Mouse (Mus musculus) naive thymus-derived CD4-positive, alpha-beta T cell, adult 2 months (primary cell): ENCODE measurements around the gene Nme7.

ENCODE experiments used
- DNase-seq: peaks from one replicate; pipeline ENCODE4 v3.0.0-alpha.2; 2011; ENCODE audit warnings: low read depth

Gene Nme7

DNA sequence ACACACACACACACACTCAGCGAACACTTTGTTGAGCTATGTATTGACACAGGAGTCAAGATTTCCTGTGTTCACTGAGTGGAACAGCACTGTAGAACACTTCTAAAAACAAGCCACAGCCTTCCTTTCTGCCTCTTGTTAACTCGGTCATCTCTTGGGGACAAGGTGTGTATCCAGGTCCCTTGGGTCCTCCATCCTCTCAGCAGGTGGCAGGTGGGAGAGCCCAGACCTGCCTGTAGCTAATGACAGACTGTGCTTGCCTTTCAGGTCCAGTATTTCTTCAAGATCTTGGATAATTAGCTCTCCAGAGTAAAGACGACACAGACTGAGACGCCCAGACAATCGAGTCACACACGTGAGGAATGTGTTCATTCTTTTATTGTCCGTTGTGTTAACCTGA is 132.8 kb downstream of the Nme7 start:
- no peak for DNase-seq

DNA sequence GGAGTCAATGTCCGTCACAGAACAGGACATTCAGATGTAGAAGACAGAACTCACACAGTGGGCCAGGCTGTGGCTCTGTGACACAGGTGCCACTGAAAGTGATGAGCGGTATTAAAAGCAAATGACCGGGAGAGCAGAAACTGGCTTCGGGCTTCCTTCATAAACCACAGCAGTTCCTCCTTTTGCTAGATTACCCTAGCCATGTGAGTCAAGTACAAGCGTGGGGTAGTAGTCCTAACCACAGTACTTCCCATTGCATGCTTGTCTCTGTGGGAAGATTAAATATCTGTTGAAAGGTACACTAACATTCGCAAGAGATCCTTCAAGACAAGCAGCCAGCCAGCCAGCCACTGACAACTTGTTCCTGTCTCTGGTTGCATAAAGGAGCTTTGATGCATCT is 136.3 kb downstream of the Nme7 start:
- no peak for DNase-seq

DNA sequence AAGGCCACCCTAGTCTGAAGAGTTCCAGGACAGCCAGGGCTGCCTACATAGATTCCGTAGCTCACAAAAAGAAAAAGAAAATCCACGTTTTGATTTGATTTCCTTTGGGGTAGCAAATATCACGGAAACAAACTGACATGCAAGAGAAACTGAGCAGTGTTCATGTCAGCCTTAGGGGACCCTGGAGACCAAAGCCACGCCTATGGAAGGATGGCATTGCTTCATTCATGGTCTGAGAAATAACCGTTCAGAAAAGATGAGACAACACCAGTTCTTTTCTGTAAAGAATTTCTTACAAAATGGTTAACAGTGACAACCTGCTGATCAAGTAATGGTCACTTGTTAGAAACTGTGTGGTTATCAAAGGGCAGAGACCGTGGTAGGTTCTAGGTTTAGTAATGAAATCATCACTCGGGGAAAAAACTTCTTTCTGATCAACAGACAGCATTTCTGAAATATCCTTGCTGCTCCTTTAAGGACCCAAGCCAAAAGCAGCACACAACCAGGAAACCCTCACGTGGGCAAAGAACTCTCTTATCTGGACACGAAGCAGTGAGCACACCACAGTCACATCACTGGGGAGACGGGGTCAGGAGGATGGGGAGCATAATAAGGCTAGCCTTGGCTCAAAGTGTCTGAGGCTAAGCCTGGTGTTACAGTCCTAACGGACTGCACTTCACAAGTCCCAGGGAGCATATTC is 136.9 kb downstream of the Nme7 start:
- no peak for DNase-seq

DNA sequence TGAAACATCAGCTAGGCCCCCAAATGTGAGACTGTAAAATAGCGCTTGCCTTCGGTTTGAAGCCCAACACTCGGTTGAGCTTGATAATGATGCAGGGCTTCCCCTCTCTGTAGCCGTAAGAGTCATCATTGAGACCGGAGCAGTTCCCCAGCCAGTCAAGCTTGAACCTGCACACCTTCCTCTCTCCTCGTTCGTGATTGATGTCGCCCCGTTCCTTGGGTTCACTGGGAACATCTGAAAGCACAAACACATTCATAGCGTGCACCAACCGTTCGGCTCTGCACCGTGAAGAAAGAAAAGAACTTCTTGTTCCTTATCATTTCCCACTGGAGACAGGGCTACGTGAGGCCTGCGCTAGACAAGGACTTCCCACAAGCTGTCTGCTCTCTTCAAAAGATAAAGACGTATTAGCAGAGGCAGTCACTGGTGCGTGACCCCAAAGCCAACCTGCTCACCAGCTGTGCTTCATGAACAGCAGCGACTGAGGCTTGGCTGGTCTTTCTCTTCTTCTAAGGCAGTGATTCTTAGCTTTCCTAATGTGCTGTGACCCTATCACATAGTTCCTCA is 137.6 kb downstream of the Nme7 start:
- no peak for DNase-seq

DNA sequence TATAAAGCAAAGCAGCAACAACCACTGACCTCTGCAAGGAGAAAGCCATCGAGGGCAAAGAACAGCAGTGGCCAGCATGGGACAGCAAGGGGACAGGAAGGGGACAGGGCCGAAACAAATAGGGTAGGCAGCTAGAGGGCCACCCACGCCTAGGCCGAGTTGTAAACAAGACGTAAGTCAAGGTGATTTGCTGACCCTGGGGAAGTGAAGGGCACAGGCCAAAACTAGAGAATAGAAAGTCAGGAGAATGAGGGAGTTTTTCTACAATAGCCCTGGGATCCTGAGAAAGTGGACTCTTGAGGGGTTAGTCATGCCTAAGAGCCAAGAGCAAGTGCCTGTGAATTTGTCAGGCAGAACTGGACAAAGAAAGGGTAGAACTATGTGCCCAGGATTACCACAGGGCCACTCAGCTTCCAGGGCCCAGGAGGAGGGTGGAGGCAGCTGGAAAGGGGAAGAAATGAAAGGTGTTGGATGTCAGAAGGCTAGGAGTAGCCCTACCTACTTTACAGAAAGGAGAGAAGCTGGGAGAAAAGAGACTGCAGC is 141.8 kb downstream of the Nme7 start:
- no peak for DNase-seq

DNA sequence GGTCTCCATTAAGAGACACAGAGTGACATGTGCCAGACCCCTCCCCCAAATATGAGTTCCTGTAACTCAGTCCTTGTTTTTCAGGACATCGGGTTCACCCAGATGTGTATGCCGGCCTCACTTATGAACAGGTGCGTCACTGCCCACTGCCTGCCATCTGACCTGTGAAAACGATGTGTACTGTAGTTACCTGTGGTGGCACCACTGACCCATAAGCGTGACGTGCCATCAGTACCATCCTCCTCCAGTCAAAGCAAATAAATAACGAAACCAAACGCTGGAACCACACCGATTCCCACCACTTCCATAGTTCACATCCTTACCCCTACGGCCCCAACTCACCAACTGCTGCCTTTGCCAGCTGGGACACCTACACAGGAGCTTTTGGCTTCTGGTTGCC is 142.6 kb downstream of the Nme7 start:
- no peak for DNase-seq

DNA sequence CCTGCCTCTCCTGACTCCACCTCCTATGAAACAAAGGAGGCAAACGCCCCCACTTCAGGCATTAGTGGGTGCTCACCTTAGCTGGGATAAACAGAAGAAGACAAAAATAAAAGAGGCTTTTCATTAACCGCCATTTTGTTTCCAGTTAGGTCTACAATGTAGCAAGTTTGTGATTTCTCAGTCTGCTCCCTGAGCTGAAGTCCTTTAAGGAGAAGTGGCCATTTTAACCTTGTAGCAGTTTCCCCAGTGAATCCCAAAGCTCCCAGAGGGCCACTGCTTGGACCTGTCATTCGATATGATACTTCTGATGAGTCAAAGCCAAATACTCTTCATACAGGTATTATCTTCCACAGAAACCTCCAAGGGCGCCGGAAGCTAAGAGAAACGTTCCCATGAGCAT is 143.6 kb downstream of the Nme7 start:
- no peak for DNase-seq

DNA sequence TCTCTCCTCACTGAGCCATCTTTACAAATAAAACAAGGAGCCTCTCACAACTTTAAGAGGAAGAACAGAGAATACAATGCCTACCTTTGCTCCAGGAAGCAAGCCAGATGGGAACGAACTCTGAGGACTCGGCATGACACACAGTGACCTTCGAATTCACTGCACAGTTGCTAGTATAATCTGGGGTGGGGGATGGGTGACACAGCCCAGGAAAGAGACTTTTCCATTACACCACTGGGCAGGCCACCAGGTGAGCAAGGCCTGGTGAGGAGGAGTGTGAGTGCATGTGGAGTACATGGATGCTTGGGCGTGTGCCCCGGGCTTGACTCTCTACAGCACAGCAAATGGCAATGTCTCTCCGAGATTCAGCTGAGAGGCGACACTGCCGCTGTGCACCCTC is 145.7 kb downstream of the Nme7 start:
- no peak for DNase-seq

DNA sequence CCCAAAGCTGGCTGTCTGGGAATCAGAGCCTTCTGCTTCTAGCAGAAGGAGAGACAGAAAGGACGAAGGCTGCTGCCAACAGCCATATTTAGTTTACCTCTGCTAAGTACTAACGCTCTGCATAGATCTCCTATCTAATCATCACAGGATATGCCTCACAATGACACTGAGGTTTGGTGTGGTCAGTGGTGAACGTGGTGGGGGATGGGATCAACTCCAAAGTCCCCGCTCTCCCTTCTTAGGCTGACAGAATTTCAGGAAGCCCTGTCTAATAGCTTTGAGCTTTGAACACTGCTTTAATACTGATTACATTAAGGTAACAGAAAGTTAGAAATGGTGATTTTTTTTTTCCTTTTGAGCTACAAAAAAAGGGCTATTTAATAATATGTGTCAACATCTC is 146.3 kb downstream of the Nme7 start:
- no peak for DNase-seq

DNA sequence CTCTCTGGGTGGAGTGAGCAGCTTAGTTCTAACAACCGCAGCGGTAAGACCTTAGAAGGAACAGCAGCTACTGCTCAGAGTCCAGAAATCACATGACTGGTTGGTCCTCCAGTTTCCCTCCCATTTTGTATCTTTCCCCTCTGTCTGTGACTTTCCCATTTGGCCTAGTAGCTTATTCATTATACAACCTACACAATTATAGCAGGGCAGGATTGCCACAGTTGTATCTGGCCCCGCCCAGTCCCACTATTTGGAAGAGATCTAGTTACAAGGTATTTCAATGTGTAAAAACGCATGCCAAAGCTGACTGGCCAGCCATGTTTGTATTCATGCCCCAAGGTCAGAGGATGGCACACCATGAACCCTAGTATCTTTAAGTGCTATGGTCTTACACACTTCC is 146.7 kb downstream of the Nme7 start:
- DNase-seq, result no peak

DNA sequence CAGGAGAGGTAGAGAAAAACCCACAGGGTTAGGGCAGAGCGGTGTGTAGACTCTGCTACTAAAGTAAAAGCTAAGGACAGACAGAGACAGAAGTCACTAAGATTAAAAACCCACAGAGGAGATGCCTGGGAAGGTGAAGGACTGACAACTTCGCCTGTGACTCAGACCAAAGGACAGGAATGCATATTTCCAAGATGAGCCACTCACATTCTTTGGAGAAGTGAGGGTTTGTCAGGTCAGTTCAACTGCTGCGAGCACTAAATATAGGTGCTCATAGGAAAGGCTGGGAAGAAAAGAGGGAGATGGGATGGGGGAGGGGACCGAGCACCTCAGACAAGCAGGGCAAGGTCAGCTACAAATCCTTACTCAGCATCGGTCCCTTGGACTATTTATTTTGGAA is 147.4 kb downstream of the Nme7 start:
- no peak for DNase-seq

DNA sequence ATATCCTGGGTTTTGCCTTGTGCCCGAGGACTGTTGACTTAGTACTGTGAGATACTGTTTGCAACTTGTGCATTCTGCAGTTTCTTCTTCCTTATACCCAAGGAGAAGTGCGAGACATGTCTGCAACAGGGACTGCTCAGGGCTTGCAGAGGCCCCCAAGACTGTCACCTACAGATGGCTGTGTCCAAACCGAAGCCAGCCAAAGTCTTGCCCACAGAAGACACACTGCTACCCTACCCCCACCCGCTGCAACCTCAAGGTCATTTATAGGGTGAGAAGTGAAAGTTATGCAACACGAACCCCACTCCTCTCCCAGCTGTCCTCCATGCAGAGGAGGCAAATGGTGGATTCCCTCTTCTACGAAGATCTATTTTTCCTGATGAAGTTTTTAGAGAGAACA is 148.7 kb downstream of the Nme7 start:
- no peak for DNase-seq

DNA sequence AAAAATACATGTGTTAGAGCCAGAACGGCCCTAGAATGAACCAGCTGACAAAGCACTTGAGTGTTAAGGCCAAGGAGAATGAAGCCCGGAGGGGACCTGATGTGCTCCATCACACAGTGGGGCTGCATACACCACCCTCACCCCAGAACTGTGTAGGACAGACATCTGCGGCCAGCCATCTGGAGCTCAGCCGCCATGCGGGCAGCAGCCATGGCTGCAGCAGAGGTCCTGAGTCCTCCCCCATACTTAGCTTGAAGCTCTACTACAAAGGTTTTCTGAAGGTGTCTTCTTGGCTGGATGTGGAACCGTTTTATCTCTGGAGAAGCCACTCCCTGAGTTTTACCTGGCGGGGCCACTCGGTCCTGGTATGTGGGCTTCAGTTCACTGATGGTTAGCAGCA is 149.2 kb downstream of the Nme7 start:
- no peak for DNase-seq

DNA sequence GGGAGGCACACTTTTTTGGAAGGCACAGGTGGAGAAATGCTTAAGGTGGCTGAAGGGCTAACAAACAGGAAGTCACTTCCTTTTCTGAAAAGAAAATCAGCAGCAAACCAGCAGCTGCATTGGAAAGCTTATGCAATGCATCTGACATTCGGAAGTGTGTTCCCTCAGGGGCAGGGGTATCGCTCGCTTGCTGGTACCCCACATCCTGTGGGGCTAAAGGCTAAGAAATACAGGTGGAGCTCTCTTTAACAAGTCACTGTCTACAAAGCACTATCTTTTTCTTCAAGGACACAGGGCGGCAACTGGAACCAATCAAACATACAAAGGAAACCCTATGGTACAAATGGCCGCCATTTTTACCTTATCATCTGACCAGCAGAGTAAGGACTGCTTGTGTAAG is 149.8 kb downstream of the Nme7 start:
- peak; percentile 82 for DNase-seq

DNA sequence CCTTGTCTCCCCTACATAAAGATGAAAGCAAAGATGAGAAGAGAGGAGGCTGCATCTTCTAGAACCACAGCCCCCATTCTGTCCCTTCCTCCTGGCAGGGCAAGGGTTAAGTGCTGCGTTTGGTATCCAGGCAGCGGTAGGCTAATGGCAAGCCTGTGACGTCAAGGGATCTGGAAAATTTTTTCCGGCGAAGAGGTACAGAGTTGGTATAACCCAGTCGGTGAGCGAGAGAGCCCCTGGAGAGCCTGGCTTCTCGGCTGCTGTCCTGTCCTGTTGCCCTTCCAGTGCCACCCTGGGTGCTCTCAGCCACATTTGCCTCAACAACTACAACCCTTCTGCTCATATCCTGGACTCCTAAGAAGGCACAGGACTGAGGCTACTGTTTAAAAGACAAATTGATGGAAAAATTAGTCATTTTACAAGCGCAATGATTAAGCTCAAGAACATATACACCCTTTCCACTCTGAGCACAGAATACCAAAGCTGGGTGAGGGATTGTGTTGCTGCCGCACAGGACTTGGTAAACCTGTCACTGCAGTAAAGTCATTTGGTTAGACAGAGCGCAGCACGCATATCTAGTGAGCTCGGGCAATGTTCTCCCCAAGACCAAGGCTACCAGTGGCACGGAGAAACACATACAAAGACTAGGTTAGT is 151.0 kb downstream of the Nme7 start:
- peak; percentile 21 for DNase-seq

DNA sequence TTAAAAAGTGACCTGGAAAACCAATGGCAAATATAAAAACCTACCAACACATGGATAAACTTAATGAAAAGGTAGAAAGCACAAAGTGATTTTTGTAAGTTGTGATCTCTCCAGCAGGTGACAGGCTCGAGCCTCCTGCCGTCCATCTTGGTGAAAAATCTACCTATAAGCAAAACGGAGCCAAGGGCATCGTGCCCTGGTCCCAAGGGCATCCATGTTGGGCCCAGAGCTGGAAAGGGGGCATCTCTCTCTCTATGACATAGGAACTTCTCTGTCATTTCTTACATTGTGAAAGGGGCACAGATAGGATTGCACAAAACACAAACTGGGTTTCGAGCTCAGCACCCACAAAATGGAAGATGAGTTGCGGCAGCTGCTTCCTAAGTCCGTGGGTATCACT is 151.7 kb downstream of the Nme7 start:
- DNase-seq, result peak; percentile 61

DNA sequence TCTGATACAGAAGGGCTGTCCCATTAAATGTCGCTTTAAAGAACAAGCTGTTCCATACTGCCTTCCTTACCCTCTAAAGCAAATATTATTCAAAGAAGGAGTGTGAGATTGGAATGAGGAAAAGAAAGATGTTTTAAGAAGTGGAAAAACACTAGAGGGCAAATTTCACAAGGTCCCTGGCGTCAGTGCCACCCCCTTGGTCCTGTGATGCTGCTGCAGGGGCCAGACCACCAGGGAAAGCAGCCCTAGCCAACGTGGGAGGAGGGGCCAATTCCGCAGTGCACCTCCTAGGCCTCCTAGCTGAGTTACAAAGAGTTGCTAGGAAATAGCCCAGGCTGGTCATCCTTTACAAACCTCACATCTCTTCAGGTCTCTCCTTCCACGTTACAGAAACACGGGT is 152.1 kb downstream of the Nme7 start:
- DNase-seq, result no peak

DNA sequence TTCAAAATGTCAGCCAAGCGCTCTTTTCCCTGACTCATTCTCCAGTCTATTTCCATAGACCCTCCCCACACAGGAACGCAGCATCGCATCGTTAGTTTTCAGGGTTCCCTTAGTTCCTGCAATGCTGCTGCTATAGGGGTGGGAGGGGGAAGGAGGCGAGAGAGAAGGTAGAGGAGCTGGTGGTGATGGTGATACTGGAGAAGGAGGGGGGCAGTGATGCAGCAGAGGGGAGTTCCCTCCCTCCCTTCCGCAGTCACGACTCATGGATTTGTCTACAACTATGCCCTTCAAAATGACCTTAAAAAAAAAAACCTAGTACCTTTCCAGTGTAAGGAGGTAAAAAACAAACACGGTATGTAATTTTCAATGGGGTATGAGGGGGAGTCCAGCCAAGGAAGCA is 152.8 kb downstream of the Nme7 start:
- no peak for DNase-seq

DNA sequence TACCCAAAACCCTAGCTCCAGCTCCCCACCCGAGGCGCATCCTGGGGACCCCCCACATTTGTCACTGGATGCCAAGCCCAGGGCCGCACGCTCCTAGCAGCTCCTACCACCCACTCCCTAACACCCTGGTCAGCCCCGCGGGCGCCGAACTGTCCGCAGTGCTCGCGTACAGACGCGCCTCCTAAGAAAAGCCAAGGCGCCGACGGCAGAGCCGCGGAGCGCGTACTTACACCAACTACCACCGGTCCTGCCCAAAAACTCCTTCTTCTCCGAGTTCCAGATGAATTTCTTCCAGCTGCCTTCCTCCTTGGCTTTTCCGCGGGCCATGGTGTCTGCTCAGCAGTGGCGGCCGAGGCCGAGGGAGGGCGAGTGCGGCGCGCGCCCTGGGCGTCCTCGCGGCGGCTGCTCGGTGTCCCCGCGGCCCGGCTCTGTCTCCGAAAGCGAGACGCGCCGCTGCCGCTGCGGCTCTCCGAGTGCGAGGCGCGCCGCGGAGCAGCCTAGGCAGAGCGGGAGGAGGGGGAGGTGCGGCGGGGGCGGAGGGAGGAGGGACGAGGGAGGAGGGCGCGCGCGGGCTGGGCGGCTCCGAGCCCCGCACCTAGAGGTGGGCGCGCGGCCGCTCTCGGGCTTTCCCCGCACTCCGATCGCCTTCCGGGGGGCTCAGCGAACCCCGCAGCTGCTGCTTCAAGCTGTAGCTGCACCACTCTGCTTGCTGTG is 153.8 kb downstream of the Nme7 start:
- no peak for DNase-seq

DNA sequence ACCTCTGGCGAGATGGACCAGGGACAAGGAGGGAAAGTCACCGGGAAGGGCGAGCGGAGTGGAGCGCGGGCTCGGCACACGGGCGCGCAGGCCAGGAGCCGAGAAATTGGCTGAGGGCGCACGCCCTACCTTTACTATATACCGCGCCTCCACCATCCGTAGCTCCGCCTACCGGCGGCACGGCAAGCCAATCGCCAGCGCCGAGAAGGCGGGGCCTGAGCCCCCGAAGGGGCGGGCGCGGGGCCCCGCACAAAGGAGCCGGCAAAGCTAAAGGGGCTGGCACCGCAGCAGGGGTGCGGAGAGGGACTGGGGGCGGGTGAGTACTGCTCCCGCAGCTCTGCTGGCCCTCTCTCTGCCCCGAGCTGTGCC is 154.3 kb downstream of the Nme7 start, which contains the start of gene Atp1b1:
Atp1b1 (minus strand) TSS at position 111 of the 369 bp plus-strand sequence.
- DNase-seq, result peak; percentile 94

DNA sequence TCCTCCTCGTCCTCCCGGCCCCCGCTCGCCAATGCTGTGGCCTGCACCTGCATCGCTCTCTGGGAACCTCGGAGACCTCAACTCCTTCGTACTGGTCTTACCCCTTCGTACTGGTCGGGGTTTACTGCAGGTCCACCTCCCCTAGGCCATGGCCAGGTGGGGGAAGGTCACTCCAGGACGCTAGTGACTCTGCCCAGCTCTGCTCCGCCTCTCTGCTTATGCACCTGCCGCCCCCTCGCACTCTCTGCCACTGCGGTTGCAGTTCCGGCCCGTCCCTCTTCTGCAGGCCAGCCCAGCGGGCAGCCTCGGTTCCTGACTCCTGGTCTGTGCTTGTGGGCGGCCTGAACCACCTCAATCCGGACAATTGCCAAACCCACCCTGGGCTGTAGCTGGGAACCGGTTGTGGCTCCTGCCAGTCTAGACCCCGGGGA is 154.7 kb downstream of the Nme7 start:
- no peak for DNase-seq

DNA sequence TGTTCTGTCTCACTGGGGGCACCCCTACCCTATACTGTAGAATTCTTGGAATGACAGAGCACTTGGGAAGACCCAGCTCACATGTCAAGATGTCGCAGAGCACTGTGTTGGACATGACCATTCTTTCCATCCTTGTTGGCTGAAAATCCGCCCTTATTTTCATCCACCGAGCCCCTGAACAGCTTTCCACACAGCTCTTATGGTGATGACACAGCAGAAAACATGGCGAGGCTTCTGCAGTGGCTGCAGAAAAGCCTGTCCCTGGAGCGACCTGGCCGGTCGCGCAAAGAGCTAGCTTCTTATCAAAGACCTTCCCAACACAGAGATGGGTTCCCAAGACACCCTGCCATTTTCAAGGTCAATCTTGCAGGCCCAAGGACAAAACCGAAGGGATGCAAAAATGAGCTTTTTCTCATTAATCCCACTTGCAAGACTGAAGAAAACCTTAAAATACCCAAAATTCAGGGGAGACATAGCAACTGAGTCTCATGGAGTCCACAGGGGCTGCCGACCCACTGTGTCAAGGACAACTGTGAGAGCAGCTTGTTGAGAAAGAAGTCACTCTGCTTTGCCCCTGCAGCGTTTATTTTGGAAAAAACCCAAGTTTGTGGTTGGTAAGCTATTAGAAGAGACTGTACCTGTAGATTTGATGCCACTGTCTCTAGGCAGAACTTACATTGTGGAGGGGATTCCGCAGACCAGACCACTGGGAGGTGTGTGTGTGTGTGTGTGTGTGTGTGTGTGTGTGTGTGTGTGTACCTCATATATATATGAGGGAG is 155.4 kb downstream of the Nme7 start:
- DNase-seq, result no peak
